Mouse (Mus musculus) forebrain, embryonic 16.5 days (tissue): ENCODE measurements at regions not wholly inside any gene's neighbourhood (a gene's known extent, or its start where the extent isn't known, plus 50 kb on each side); places are given as distances from the start of the nearest gene placed in this dataset.
A peak's percentile ranks its signal among the peaks of the same experiment; 100 is the strongest.

Experiments used
- ATAC-seq: fragments of 200-750 bp; cut with Nextera tagmentation; 2 replicates; pipeline ENCODE4 v1.8.0; 2017; ENCODE audit warnings: mild to moderate bottlenecking, moderate library complexity
- H3K27ac ChIP-seq: fragments of 300-500 bp; sonication (generic); 2 replicates; pipeline ENCODE4 v1.5.1; 2014; ENCODE audit warnings: low read length, control low read depth
- H3K27me3 ChIP-seq: fragments of 300-500 bp; sonication (generic); replicated peaks from 2 replicates; pipeline ENCODE4 v1.6.1; 2014; ENCODE audit warnings: low read length; ENCODE audit not compliant: control insufficient read depth, insufficient read depth
- H3K36me3 ChIP-seq: fragments of 300-500 bp; sonication (generic); 2 replicates; pipeline ENCODE4 v1.6.1; 2014; ENCODE audit not compliant: control insufficient read depth, insufficient read depth
- H3K4me1 ChIP-seq: fragments of 300-500 bp; sonication (generic); replicated peaks from 2 replicates; pipeline ENCODE4 v1.6.1; 2014; ENCODE audit warnings: low read length; ENCODE audit not compliant: control insufficient read depth, insufficient read depth
- H3K4me2 ChIP-seq: fragments of 300-500 bp; sonication (generic); 2 replicates; pipeline ENCODE4 v1.6.1; 2014; ENCODE audit warnings: mild to moderate bottlenecking, low read length, control low read depth
- H3K4me3 ChIP-seq: fragments of 300-500 bp; sonication (generic); replicated peaks from 2 replicates; pipeline ENCODE4 v1.5.1; 2014; ENCODE audit warnings: mild to moderate bottlenecking, low read length, control low read depth
- H3K9ac ChIP-seq: fragments of 300-500 bp; sonication (generic); replicated peaks from 2 replicates; pipeline ENCODE4 v1.6.1; 2014; ENCODE audit warnings: low read depth, low read length, control low read depth
- H3K9me3 ChIP-seq: fragments of 300-500 bp; sonication (generic); 2 replicates; pipeline ENCODE4 v1.6.1; 2016; ENCODE audit warnings: low read length; ENCODE audit not compliant: control insufficient read depth
- WGBS: fragments of 180-500 bp; shearing (Covaris S2); extraction: QIAGEN DNeasy Blood & Tissue Kit; methylation state at CpG from one replicate; pipeline ENCODE4 v1.1.7; 2014; 5-methylcytosine and 5-hydroxymethylcytosine counted together

DNA sequence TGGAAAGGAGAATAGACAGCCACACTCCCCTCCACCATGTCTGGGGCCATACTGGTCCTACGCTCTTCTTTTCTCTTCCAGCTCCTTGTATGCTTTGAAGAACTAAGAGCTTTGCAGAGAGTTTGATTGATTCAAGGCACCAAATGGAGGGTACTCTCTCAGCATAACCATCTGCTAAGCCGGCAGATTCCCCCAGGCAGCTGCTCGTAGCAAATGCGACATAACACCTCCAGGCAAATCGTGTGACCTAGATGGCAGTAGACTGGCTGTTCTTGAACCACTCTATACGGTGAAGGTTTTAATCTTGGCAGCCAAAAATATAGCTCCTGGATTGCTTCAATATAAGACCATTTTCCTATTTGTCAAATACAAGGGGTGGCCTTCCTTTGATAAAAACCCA lies 191.8 kb upstream of the Pabpc6 start:
- Histone ChIP-seq H3K4me1 (peaks cover 10% of the 10 kb centered on the region), H3K27ac (peak overlapping the region; percentile 52), H3K4me3 (no peak overlapping the region), H3K4me2 (no peak overlapping the region), H3K27me3 (no peaks in the 10 kb centered on the region), H3K36me3 (no peaks in the 10 kb centered on the region), H3K9ac (no peak overlapping the region), H3K9me3 (0 out of 2 replicates have a peak, but pooled peaks cover 3% of the 10 kb centered on the region)
- WGBS = 62% methylated on average over 6 of the region's 6 CpGs
- ATAC-seq = peak; percentile 54; the same call in 1 of the 2 replicates

DNA sequence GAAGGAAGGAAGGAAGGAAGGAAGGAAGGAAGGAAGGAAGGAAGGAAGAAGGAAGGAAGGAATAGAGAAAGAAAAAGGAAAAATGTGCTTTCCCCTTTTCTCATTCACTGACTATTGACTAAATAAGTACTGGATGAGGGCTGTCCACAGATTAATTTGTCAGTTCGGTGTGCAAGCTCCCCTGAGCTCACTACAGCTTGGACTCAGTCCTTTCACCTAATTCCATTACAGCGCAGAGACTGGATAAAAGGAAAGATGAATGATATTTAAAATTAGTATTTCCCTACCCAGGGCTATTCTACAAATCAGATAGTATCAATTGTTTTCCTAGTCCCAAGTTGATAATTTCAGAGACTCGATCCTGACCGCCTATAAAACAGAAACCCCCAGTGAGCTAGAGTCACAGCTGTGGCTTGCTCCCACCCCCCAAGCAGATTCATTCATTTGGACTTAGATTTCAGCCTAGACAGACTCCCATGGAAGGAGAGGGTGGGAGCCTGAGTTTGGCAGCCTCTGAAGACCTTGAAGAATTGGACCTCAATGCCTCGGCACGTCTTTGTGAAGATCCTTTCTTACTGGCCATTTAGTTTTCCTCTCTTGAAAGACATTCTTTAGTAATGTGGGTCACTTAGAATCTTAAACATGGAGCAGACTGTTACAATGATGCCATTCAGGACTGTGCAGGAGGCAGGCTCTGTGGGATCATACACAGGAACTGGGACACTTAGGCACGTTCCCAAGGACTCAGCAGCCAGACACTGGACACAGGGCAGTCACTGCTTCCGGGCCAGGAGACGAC lies 179.2 kb upstream of the Pabpc6 start:
- H3K4me3 ChIP-seq = no peak overlapping the region
- H3K4me1 ChIP-seq = 0 out of 2 replicates have a peak, but pooled peaks cover 4% of the 10 kb centered on the region
- no peaks in the 10 kb centered on the region for H3K27me3 ChIP-seq
- peak; percentile 93 for ATAC-seq
- no peak overlapping the region for H3K9ac ChIP-seq
- no peaks in the 10 kb centered on the region for H3K36me3 ChIP-seq
- no peak overlapping the region for H3K4me2 ChIP-seq
- no peak overlapping the region; the same call in 1 of the 2 replicates for H3K27ac ChIP-seq
- 25% methylated on average over 9 of the region's 9 CpGs for WGBS
- H3K9me3 ChIP-seq = no peaks in the 10 kb centered on the region

DNA sequence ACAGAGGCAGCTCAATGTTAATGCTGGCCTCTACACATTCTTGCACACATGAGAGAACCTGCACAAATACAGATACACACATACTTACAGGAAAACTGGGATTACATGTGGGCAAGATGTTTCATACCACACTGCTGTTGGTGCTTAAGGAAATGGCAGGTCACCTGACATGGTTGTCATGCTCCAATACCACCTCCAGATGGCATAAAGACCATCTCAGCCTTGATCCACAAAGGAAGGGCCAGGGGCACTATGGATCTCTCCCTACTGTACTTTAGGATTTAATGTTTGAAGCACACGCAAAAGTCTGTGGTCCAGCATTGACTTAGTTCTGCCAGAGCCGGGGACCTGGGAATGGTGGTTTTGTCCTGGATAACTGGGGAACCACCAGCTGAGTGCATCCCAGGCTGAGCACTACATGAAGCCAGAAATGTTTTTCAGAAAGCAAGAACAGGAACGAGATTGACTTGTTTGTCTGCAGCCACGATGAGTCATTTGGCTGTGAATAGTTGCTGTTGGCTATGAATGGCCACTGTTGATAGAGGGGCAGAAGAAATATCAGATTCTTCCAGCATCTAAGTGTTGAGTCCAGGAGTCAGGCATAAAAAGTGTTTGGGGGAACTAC lies 176.0 kb upstream of the Pabpc6 start:
- H3K27me3 ChIP-seq = no peaks in the 10 kb centered on the region
- no peak for ATAC-seq
- WGBS = 61% methylated on average over 4 of the region's 4 CpGs
- H3K27ac ChIP-seq = no peak overlapping the region
- H3K36me3 ChIP-seq = no peaks in the 10 kb centered on the region
- 0 out of 2 replicates have a peak, but pooled peaks cover 4% of the 10 kb centered on the region for H3K4me1 ChIP-seq
- no peak overlapping the region for H3K4me2 ChIP-seq
- H3K4me3 ChIP-seq = no peak overlapping the region
- H3K9ac ChIP-seq = no peak overlapping the region
- H3K9me3 ChIP-seq = no peaks in the 10 kb centered on the region; the same call in 1 of the 2 replicates

DNA sequence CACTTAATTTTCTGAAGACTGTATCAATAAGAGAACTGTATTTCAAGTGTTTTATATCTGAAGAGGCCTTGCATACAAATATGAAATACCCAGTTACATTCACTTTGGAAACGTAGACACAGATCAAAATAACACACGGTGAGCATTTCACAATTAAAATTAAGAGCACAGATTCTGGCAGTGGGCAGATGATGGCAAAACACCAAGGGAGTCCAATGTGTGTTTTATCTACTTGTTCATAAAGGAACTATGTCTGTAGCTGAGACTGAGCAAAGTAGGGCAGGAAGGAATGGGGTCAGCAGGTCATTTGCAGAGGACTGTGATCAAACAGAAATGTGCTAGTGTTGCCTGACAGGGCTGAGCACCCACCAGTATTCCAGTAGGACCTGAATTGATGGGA lies 171.6 kb upstream of the Pabpc6 start:
- H3K9me3 ChIP-seq = no peaks in the 10 kb centered on the region; the same call in 1 of the 2 replicates
- H3K4me3 ChIP-seq = no peak overlapping the region
- no peak for ATAC-seq
- H3K9ac ChIP-seq = no peak overlapping the region
- no peaks in the 10 kb centered on the region for H3K36me3 ChIP-seq
- H3K27me3 ChIP-seq = no peaks in the 10 kb centered on the region
- H3K4me2 ChIP-seq = no peak overlapping the region
- no peaks in the 10 kb centered on the region for H3K4me1 ChIP-seq
- H3K27ac ChIP-seq = no peak overlapping the region; the same call in 1 of the 2 replicates
- WGBS = 73% methylated on average over 2 of the region's 2 CpGs

DNA sequence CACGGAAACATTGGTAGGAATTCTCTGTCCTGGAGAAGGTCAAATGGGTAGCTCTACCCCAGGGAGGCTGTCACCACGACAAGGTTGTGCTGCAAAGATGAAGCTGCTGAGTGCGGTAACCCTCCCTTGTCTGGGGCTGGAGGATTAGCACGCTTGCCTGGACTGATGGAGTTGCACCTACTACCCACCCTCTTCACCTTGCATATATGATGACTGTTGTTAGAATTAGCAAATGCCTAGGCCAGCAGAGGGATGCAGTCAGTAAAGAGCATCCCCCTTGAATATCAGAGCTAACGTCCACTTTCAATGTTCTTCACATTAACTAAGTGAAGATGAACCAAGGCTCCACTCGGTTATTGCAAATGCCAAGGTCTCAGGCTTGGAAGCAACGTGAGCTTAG lies 169.7 kb upstream of the Pabpc6 start:
- no peak for ATAC-seq
- WGBS = 93% methylated on average over 7 of the region's 7 CpGs

DNA sequence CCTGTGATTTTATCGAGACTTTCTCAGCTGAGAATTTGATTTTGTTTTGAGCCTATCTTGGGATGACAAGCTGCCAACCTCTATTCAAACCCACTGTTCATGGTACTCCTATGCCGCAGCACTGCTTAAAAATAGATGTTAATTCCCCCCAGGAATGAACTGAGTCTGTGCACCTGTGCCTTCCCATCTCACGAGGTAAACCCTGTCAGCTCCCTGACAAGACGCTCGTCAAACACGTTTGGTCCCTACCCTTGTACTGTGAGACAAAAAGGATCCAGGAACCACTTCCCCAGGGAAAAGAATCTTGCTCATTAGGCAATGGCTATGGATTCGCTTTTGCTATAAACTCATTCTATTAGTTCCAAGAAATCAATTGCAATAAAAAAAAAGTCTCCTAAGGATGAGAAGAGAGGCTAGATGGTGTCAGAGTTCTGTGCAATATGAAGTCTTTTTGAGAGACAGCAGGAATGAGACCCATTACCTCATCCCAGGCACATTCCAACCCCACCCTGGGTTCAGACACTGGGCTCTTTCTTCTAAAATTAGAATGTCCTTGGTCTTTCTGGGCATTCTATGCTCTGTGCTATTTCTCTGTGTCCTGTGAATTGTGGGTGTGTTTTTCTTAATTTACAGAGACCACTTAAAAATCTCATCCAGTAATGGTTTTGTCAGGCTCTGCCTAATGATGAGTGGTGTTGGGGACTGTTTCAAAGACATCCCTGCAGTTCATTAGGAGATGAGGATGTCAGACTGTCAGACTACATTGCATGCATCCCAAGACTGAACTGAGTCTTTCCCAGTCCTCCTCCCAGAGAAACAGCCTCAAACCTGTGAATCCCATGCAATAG lies 167.7 kb upstream of the Pabpc6 start:
- 68% methylated on average over 7 of the region's 7 CpGs for WGBS
- no peaks in the 10 kb centered on the region for H3K4me1 ChIP-seq
- H3K9ac ChIP-seq = no peak overlapping the region
- H3K4me3 ChIP-seq = no peak overlapping the region
- H3K9me3 ChIP-seq = no peaks in the 10 kb centered on the region; the same call in 1 of the 2 replicates
- H3K27me3 ChIP-seq = no peaks in the 10 kb centered on the region
- no peak overlapping the region for H3K4me2 ChIP-seq
- no peaks in the 10 kb centered on the region for H3K36me3 ChIP-seq
- no peak overlapping the region for H3K27ac ChIP-seq
- no peak for ATAC-seq

More for the DNA sequence above, 169.7 kb upstream of the Pabpc6 start:
- H3K4me3 ChIP-seq = no peak overlapping the region
- H3K27me3 ChIP-seq = no peaks in the 10 kb centered on the region
- H3K4me1 ChIP-seq = no peaks in the 10 kb centered on the region
- H3K9me3 ChIP-seq = no peaks in the 10 kb centered on the region; the same call in 1 of the 2 replicates
- no peak overlapping the region for H3K4me2 ChIP-seq
- no peak overlapping the region for H3K9ac ChIP-seq
- no peak overlapping the region for H3K27ac ChIP-seq
- H3K36me3 ChIP-seq = no peaks in the 10 kb centered on the region

DNA sequence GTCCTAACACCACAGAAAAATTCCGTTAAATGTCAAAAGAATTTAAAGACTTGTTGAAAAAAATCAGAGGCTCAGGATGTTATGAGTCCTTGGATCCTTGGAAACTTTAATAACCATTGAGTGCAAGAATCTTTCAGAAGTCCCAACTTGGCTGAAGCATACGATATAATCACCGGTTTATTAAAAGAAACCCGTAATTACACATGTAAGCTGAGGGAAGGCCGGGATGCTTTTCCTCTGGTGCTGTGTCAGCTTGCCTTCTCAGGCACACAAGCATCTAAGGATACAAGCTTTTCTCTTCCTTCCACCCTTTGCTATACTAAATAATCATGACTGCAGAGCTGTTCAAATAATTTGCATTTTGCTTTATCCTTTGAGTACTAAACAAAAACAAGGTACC lies 160.4 kb upstream of the Pabpc6 start:
- no peak for ATAC-seq
- H3K9ac ChIP-seq = no peak overlapping the region
- 69% methylated on average over 5 of the region's 5 CpGs for WGBS

DNA sequence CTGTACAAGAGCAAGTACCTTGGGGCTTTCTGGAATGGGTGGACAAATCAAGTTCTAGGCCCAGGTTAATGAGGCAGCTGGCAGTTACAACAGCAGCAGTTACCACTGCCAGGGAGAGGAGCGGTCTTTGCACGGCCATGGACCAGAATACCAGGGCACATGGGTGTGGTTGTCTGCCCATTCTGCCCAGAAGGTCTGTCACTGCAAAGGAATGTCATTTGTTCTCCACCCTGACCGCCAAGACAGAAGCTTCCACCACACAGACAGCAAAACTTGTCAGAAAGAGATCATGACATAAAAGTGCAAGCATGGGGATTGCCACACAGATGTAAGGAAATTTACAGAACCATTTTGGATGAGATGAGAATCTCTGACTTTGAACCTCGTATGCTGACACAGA lies 151.8 kb upstream of the Pabpc6 start:
- Histone ChIP-seq H3K4me1 (no peaks in the 10 kb centered on the region), H3K4me2 (no peak overlapping the region), H3K27me3 (no peaks in the 10 kb centered on the region), H3K27ac (no peak overlapping the region), H3K9me3 (0 out of 2 replicates have a peak, but pooled peaks cover 2% of the 10 kb centered on the region), H3K36me3 (no peaks in the 10 kb centered on the region), H3K9ac (no peak overlapping the region), H3K4me3 (no peak overlapping the region)
- WGBS = 88% methylated on average over 4 of the region's 4 CpGs
- no peak for ATAC-seq

More for the DNA sequence above, 160.4 kb upstream of the Pabpc6 start:
- no peak overlapping the region for H3K27ac ChIP-seq
- no peaks in the 10 kb centered on the region; the same call in 1 of the 2 replicates for H3K4me1 ChIP-seq
- no peaks in the 10 kb centered on the region for H3K9me3 ChIP-seq
- no peak overlapping the region for H3K4me3 ChIP-seq
- no peak overlapping the region for H3K4me2 ChIP-seq
- H3K27me3 ChIP-seq = no peaks in the 10 kb centered on the region
- H3K36me3 ChIP-seq = no peaks in the 10 kb centered on the region

DNA sequence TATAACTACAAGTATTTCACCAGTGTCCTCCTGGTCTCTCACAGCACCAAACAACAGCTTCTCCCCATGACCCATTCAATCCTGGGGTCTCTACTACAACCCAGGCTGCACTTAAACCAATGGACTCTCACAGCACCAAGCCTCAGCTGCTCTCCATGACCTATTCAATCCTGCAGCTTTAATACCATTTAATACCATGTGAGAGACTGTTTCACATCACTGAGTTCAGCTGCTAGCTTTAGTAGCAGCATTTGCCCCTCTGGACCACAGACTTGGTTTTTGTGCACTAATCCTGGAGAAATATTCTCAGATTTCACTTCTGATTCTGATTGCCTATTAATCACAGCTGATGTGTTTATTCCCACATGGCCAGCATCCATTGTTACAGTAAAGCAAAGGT lies 147.5 kb upstream of the Pabpc6 start:
- no peak overlapping the region for H3K4me2 ChIP-seq
- H3K27me3 ChIP-seq = no peaks in the 10 kb centered on the region
- H3K27ac ChIP-seq = no peak overlapping the region
- no peak overlapping the region for H3K4me3 ChIP-seq
- no peak for ATAC-seq
- no peak overlapping the region for H3K9ac ChIP-seq
- 0 out of 2 replicates have a peak, but pooled peaks cover 2% of the 10 kb centered on the region for H3K9me3 ChIP-seq
- no peaks in the 10 kb centered on the region for H3K36me3 ChIP-seq
- no peaks in the 10 kb centered on the region for H3K4me1 ChIP-seq
